Mouse (Mus musculus) myocyte (in vitro differentiated cells): ENCODE data around the gene Ehbp1. TPM values are rescaled to one million over a fixed set of nuclear protein-coding genes. Genes with fewer than 3 reads are reported as not detected.

Source experiments
- H3K27me3 ChIP-seq: one replicate; pipeline ENCODE4 v1.6.1; 2011; ENCODE audit not compliant: control insufficient read depth, insufficient read depth, insufficient read length
- H3K36me3 ChIP-seq: one replicate; pipeline ENCODE4 v1.6.1; 2011; ENCODE audit not compliant: control insufficient read depth, insufficient read depth
- H3K4me2 ChIP-seq: one replicate; pipeline ENCODE4 v1.6.1; 2011; ENCODE audit warnings: low read depth, control low read depth
- H3K4me3 ChIP-seq: one replicate; pipeline ENCODE4 v1.5.1; 2011; ENCODE audit warnings: mild to moderate bottlenecking, control low read depth, moderate library complexity
- H3K79me2 ChIP-seq: one replicate; pipeline ENCODE4 v1.6.1; 2011; ENCODE audit not compliant: control insufficient read depth, insufficient read depth
- H3ac ChIP-seq: one replicate; pipeline ENCODE4 v1.6.1; 2011; ENCODE audit not compliant: control insufficient read depth, insufficient read length
- CEBPB ChIP-seq: IDR thresholded peaks from 2 replicates; pipeline ENCODE4 v1.6.1; 2011; ENCODE audit warnings: mild to moderate bottlenecking, moderate library complexity; ENCODE audit not compliant: poor library complexity, insufficient read depth, severe bottlenecking
- E2F4 ChIP-seq: IDR thresholded peaks from one replicate; pipeline ENCODE4 v1.6.1; 2011; ENCODE audit warnings: mild to moderate bottlenecking, control low read depth, moderate library complexity; ENCODE audit not compliant: insufficient read depth
- MAX ChIP-seq: IDR thresholded peaks from one replicate; pipeline ENCODE4 v1.6.1; 2011; ENCODE audit warnings: low read depth, mild to moderate bottlenecking, control low read depth
- MYOD1 ChIP-seq, 3 experiments: IDR thresholded peaks; one replicate each; pipeline ENCODE4 v1.6.1; 2011; ENCODE audit warnings: control low read depth in 2 of 3, low read depth in 2 of 3, mild to moderate bottlenecking in 2 of 3, moderate library complexity in 1 of 3; ENCODE audit not compliant: insufficient read length in 2 of 3, control insufficient read depth in 1 of 3
- MYOG ChIP-seq, 3 experiments: IDR thresholded peaks; one replicate each; pipeline ENCODE4 v1.6.1; 2011; ENCODE audit warnings: control low read depth in 2 of 3, low read depth in 2 of 3, mild to moderate bottlenecking in 2 of 3; ENCODE audit not compliant: insufficient read length in 2 of 3, control insufficient read depth in 1 of 3, insufficient read depth in 1 of 3
- POLR2A ChIP-seq: IDR thresholded peaks from one replicate; pipeline ENCODE4 v1.6.1; 2011; ENCODE audit warnings: low read depth, mild to moderate bottlenecking, control low read depth, moderate library complexity; ENCODE audit not compliant: insufficient read length
- POLR2AphosphoS2 ChIP-seq: IDR thresholded peaks from one replicate; pipeline ENCODE4 v1.6.1; 2011; ENCODE audit warnings: low read depth, control low read depth; ENCODE audit not compliant: insufficient read length
- REST ChIP-seq: IDR thresholded peaks from one replicate; pipeline ENCODE4 v1.6.1; 2011; ENCODE audit warnings: mild to moderate bottlenecking, control low read depth, moderate library complexity; ENCODE audit not compliant: insufficient read depth, insufficient read length
- SRF ChIP-seq: IDR thresholded peaks from one replicate; pipeline ENCODE4 v1.6.1; 2011; ENCODE audit warnings: low read depth; ENCODE audit not compliant: control insufficient read depth, insufficient read length
- TCF12 ChIP-seq: IDR thresholded peaks from one replicate; pipeline ENCODE4 v1.6.1; 2011; ENCODE audit warnings: mild to moderate bottlenecking, control low read depth; ENCODE audit not compliant: poor library complexity, insufficient read depth, severe bottlenecking
- TCF3 ChIP-seq: IDR thresholded peaks from one replicate; pipeline ENCODE4 v1.6.1; 2011; ENCODE audit warnings: low read depth, control low read depth; ENCODE audit not compliant: insufficient read length
- USF1 ChIP-seq: IDR thresholded peaks from one replicate; pipeline ENCODE4 v1.6.1; 2011; ENCODE audit warnings: low read depth, mild to moderate bottlenecking, control low read depth, moderate library complexity
- polyA plus RNA-seq: library from polyadenylated mRNA; unstranded; fragments of >200 nt; fragmentation: generic; extraction: Trizol; gene quantifications from one replicate; pipeline ENCODE4 v1.2.1, GENCODE M21; 2012; ENCODE audit warnings: missing spikeins

The Ehbp1 gene
- polyA plus RNA-seq, 1 experiment: 4.0 TPM

- Histone ChIP-seq H3K4me3 (no peak overlapping the region), H3K79me2 (no peaks in the 10 kb centered on the region), H3ac (no peak overlapping the region), H3K4me2 (no peak overlapping the region), H3K27me3 (no peaks in the 10 kb centered on the region), H3K36me3 (no peaks in the 10 kb centered on the region)
- TF ChIP-seq TCF12: no peak
Measured at GRCm38 (mm10) chr11:21998141-21999047, 343.7 kb downstream of the Ehbp1 start.

DNA sequence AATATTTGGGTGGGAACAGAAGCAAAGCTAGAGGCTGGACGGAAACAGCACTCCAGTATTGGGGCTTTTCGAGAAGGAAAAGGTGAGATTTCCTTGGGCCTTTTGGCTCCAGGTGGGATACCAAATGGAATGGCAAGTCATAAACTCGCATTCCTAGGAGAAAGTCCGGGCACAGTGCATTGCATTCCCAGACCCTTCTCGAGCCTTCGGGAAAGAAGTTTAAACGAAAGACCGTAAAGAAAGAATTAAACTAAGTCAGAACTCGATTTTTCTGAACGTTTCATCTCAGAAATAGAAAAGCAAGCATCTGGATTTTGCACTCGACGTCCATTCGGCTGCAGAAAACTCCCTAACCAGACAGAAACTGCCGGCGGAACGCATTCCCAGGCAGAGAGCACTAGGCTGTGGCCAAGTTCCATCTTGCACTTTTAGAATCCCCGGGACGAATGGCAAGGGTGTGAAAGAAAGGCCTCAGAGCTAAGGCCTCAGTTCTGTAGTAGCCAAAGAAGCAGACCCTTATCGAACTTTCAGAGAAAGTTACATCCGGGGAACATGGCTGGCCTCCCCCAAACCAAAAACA is 344.4 kb downstream of the Ehbp1 start:
- no peaks in the 10 kb centered on the region for H3K79me2 ChIP-seq
- H3K4me2 ChIP-seq: no peak overlapping the region
- no peaks in the 10 kb centered on the region for H3K36me3 ChIP-seq
- no peak overlapping the region for H3ac ChIP-seq
- no peak for TF ChIP-seq SRF
- no peak for TF ChIP-seq POLR2AphosphoS2
- TF ChIP-seq E2F4: no peak
- no peak for TF ChIP-seq POLR2A
- no peak for TF ChIP-seq MAX
- no peak for TF ChIP-seq MYOD1 (IDR thresholded peaks at IDR 0.05; ENCODE audit: control insufficient read depth in 1 of 3, insufficient read length in 2 of 3, low read depth in 2 of 3)
- TF ChIP-seq TCF3: no peak
- no peak for TF ChIP-seq MYOG (IDR thresholded peaks at IDR 0.05; ENCODE audit: control insufficient read depth in 1 of 3, insufficient read depth in 1 of 3, insufficient read length in 2 of 3, low read depth in 2 of 3)
- TF ChIP-seq REST: no peak
- no peak overlapping the region for H3K4me3 ChIP-seq
- no peaks in the 10 kb centered on the region for H3K27me3 ChIP-seq

- Histone ChIP-seq H3K36me3 (no peaks in the 10 kb centered on the region), H3K4me2 (no peak overlapping the region), H3K79me2 (no peaks in the 10 kb centered on the region), H3ac (no peak overlapping the region), H3K27me3 (no peaks in the 10 kb centered on the region), H3K4me3 (no peak overlapping the region)
- TF ChIP-seq MYOD1 (IDR thresholded peaks at IDR 0.05; ENCODE audit: control insufficient read depth in 1 of 3, insufficient read length in 2 of 3, low read depth in 2 of 3) (no peak), POLR2A (no peak), E2F4 (no peak)
Measured at GRCm38 (mm10) chr11:21996661-21997560, 345.2 kb downstream of the Ehbp1 start.

GRCm38 (mm10) chr11:21996325-21996647 is 345.8 kb downstream of the Ehbp1 start:
- Histone ChIP-seq H3K27me3 (no peaks in the 10 kb centered on the region), H3ac (no peak overlapping the region), H3K4me2 (no peak overlapping the region), H3K79me2 (no peaks in the 10 kb centered on the region), H3K4me3 (no peak overlapping the region), H3K36me3 (no peaks in the 10 kb centered on the region)
- no peak for TF ChIP-seq SRF
- no peak for TF ChIP-seq CEBPB
- no peak for TF ChIP-seq POLR2AphosphoS2
- TF ChIP-seq TCF3: no peak
- no peak for TF ChIP-seq POLR2A
- no peak for TF ChIP-seq MYOG (IDR thresholded peaks at IDR 0.05; ENCODE audit: control insufficient read depth in 1 of 3, insufficient read depth in 1 of 3, insufficient read length in 2 of 3, low read depth in 2 of 3)
- no peak for TF ChIP-seq REST
- TF ChIP-seq MAX: no peak
- TF ChIP-seq MYOD1 (IDR thresholded peaks at IDR 0.05; ENCODE audit: control insufficient read depth in 1 of 3, insufficient read length in 2 of 3, low read depth in 2 of 3): no peak
- no peak for TF ChIP-seq USF1
